In genomic region chr3:55336895-55337294, GRCm38 (mm10) we compare ENCODE assay signal across 12 mouse cellular contexts.
DNase-seq lines count a peak whose midpoint lies in the region; ATAC-seq lines count a peak whose summit lies in the region.
"Had no signal": no experiment of that assay in that cellular context is flagged by ENCODE, and none has a peak within 500 bp of the region (broad histone marks: within the 10 kb centered on the region; RNA-seq: fewer than 3 reads in every experiment).

No protein-coding gene starts in this region.

- H3K4me2 ChIP-seq in heart, embryonic 11.5 days, result no peak overlapping the region
- no peak overlapping the region for H3K4me2 ChIP-seq in kidney, embryonic 15.5 days
- no peak overlapping the region for H3K4me2 ChIP-seq in forebrain, embryonic 15.5 days (replicated peaks)
- H3K4me2 ChIP-seq: heart, embryonic 13.5 days; limb, embryonic 15.5 days had no signal

- DNase-seq in heart, adult 18-20 months, result peak; percentile 55 to 59
- DNase-seq in gastrocnemius, postnatal 25 days, result peak; percentile 33
- DNase-seq in lung, postnatal 36 days, result peak; percentile 69
- DNase-seq in left cerebral cortex, postnatal 10 days (ENCODE audit: extremely low spot score in 1 of 2, low spot score in 2 of 2), result no peak
- DNase-seq in layer of hippocampus, adult 8-10 months (ENCODE audit: low spot score in 2 of 2), result no peak
- DNase-seq: midbrain, embryonic 14.5 days had no signal

- H3K4me1 ChIP-seq in heart, embryonic 11.5 days (ENCODE audit: control insufficient read depth, insufficient read depth, low read length), result no peaks in the 10 kb centered on the region
- peaks cover 17% of the 10 kb centered on the region; the same call in 1 of the 2 replicates for H3K4me1 ChIP-seq in kidney, embryonic 15.5 days
- peaks cover 6% of the 10 kb centered on the region; the same call in 1 of the 2 replicates for H3K4me1 ChIP-seq in forebrain, embryonic 15.5 days
- H3K4me1 ChIP-seq: heart, embryonic 13.5 days; limb, embryonic 15.5 days had no signal

- no peak overlapping the region for H3K9ac ChIP-seq in heart, embryonic 11.5 days (ENCODE audit: low read depth, low read length)
- H3K9ac ChIP-seq in kidney, embryonic 15.5 days, result no peak overlapping the region
- no peak overlapping the region for H3K9ac ChIP-seq in forebrain, embryonic 15.5 days (replicated peaks)
- H3K9ac ChIP-seq: heart, embryonic 13.5 days; limb, embryonic 15.5 days had no signal

- no peak for ATAC-seq in heart, embryonic 11.5 days (replicated peaks; ENCODE audit: insufficient number of reproducible peaks, low FRiP score, low TSS enrichment)
- ATAC-seq in kidney, embryonic 15.5 days (replicated peaks; ENCODE audit: low FRiP score), result peak; percentile 73; the same call in 1 of the 2 replicates
- ATAC-seq in forebrain, embryonic 15.5 days (replicated peaks), result no peak
- ATAC-seq: CD4-positive, CD25-positive, alpha-beta regulatory T cell, adult 4 months had no signal

- 86% methylated on average over 11 of the region's 11 CpGs for WGBS in heart, embryonic 11.5 days (ENCODE audit: insufficient replicate concordance)
- 18% methylated on average over 11 of the region's 11 CpGs for WGBS in kidney, embryonic 15.5 days
- 93% methylated on average over 11 of the region's 11 CpGs for WGBS in forebrain, embryonic 15.5 days

- intact Hi-C loops in left cerebral cortex, postnatal 10 days (cut with DNase I), result no loop called here

- H3K27ac ChIP-seq in heart, embryonic 11.5 days (ENCODE audit: low read depth, low read length), result no peak overlapping the region
- peak overlapping the region; percentile 60 for H3K27ac ChIP-seq in kidney, embryonic 15.5 days
- H3K27ac ChIP-seq in forebrain, embryonic 15.5 days (replicated peaks), result no peak overlapping the region
- H3K27ac ChIP-seq: heart, embryonic 13.5 days; limb, embryonic 15.5 days had no signal

- H3K4me3 ChIP-seq in heart, embryonic 11.5 days (ENCODE audit: low read depth, low read length), result no peak overlapping the region
- H3K4me3 ChIP-seq in kidney, embryonic 15.5 days (replicated peaks), result no peak overlapping the region
- H3K4me3 ChIP-seq in forebrain, embryonic 15.5 days, result no peak overlapping the region
- H3K4me3 ChIP-seq: heart, embryonic 13.5 days; limb, embryonic 15.5 days had no signal

- H3K27me3 ChIP-seq in heart, embryonic 11.5 days (ENCODE audit: control insufficient read depth, insufficient read depth, low read length), result no peaks in the 10 kb centered on the region
- no peaks in the 10 kb centered on the region for H3K27me3 ChIP-seq in kidney, embryonic 15.5 days
- H3K27me3 ChIP-seq in forebrain, embryonic 15.5 days, result no peaks in the 10 kb centered on the region
- H3K27me3 ChIP-seq: heart, embryonic 13.5 days; limb, embryonic 15.5 days had no signal

- H3K36me3 ChIP-seq in heart, embryonic 11.5 days (ENCODE audit: control insufficient read depth, insufficient read depth, low read length), result no peaks in the 10 kb centered on the region
- H3K36me3 ChIP-seq in kidney, embryonic 15.5 days, result no peaks in the 10 kb centered on the region
- H3K36me3 ChIP-seq in forebrain, embryonic 15.5 days, result no peaks in the 10 kb centered on the region
- H3K36me3 ChIP-seq: heart, embryonic 13.5 days; limb, embryonic 15.5 days had no signal

- no peaks in the 10 kb centered on the region for H3K9me3 ChIP-seq in heart, embryonic 11.5 days (replicated peaks; ENCODE audit: control insufficient read depth, low read length)
- no peaks in the 10 kb centered on the region for H3K9me3 ChIP-seq in kidney, embryonic 15.5 days (replicated peaks)
- no peaks in the 10 kb centered on the region for H3K9me3 ChIP-seq in forebrain, embryonic 15.5 days
- H3K9me3 ChIP-seq: heart, embryonic 13.5 days; limb, embryonic 15.5 days had no signal

Comparison
In these comparisons a context has a peak if more than half of its experiments do, and no peak if none do; other contexts are left out.
1. DNase-seq: peak in heart, adult 18-20 months (2 of 2), gastrocnemius, postnatal 25 days (single experiment) and lung, postnatal 36 days (single experiment); none in left cerebral cortex, postnatal 10 days (0 of 2) and layer of hippocampus, adult 8-10 months (0 of 2).